Mouse (Mus musculus) forebrain, postnatal 0 days (tissue): ENCODE results near the gene Ephb4. TPM values are rescaled to one million over a fixed set of nuclear protein-coding genes. Genes with fewer than 3 reads are reported as not detected.
A peak's percentile ranks its signal among the peaks of the same experiment; 100 is the strongest.

Experiments used
- ATAC-seq: fragments of 200-750 bp; cut with Nextera tagmentation; 2 replicates; pipeline ENCODE4 v1.8.0; 2017; ENCODE audit warnings: mild to moderate bottlenecking, moderate library complexity
- DNase-seq: peaks from one replicate; pipeline ENCODE4 v3.0.0-alpha.2; 2015
- H3K27ac ChIP-seq: fragments of 300-500 bp; sonication (generic); 2 replicates; pipeline ENCODE4 v1.5.1; 2014; ENCODE audit warnings: low read depth, mild to moderate bottlenecking, antibody characterized with exemption, low read length, moderate library complexity, mixed read lengths
- H3K27me3 ChIP-seq: fragments of 300-500 bp; sonication (generic); 2 replicates; pipeline ENCODE4 v1.6.1; 2014; ENCODE audit warnings: mild to moderate bottlenecking, low read length, mixed read lengths; ENCODE audit not compliant: insufficient read depth
- H3K36me3 ChIP-seq: fragments of 300-500 bp; sonication (generic); 2 replicates; pipeline ENCODE4 v1.6.1; 2014; ENCODE audit warnings: mild to moderate bottlenecking, moderate library complexity; ENCODE audit not compliant: insufficient read depth
- H3K4me1 ChIP-seq: fragments of 300-500 bp; sonication (generic); 2 replicates; pipeline ENCODE4 v1.6.1; 2014; ENCODE audit warnings: antibody characterized with exemption; ENCODE audit not compliant: insufficient read depth
- H3K4me2 ChIP-seq: fragments of 300-500 bp; sonication (generic); 2 replicates; pipeline ENCODE4 v1.6.1; 2014; ENCODE audit warnings: low read depth, mild to moderate bottlenecking, moderate library complexity
- H3K4me3 ChIP-seq: fragments of 300-500 bp; sonication (generic); 2 replicates; pipeline ENCODE4 v1.5.1; 2014; ENCODE audit warnings: low read depth, low read length, mixed read lengths
- H3K9ac ChIP-seq: fragments of 300-500 bp; sonication (generic); 2 replicates; pipeline ENCODE4 v1.6.1; 2014; ENCODE audit warnings: mild to moderate bottlenecking
- H3K9me3 ChIP-seq: fragments of 300-500 bp; sonication (generic); 2 replicates; pipeline ENCODE4 v1.6.1; 2016; ENCODE audit warnings: low read length
- CTCF ChIP-seq: sonication (generic); IDR thresholded peaks from 2 replicates; pipeline ENCODE4 v1.5.1; 2016; ENCODE audit warnings: antibody characterized with exemption, control low read depth, low read depth
- whole genome bisulfite sequencing: fragments of 180-500 bp; shearing (Covaris S2); extraction: QIAGEN DNeasy Blood & Tissue Kit; methylation state at CpG from one replicate; pipeline ENCODE4 v1.1.7; 2014; 5-methylcytosine and 5-hydroxymethylcytosine counted together
- polyA plus RNA-seq: library from polyadenylated mRNA; unstranded; fragments of >200 nt; fragmentation: Nextera tagmentation; extraction: Ambion mirVana; gene quantifications from 2 replicates; pipeline ENCODE4 v1.2.1, GENCODE M21; 2015
- total RNA-seq: library from RNA; depleted of rRNA; stranded (reverse); fragments of >200 nt; gene quantifications from 2 replicates; pipeline ENCODE4 v1.2.3, GENCODE M21; 2014

Ephb4 gene
- total and polyA plus RNA-seq, 2 experiments from 2014 or later, result 4.9 to 12.7 TPM

DNA sequence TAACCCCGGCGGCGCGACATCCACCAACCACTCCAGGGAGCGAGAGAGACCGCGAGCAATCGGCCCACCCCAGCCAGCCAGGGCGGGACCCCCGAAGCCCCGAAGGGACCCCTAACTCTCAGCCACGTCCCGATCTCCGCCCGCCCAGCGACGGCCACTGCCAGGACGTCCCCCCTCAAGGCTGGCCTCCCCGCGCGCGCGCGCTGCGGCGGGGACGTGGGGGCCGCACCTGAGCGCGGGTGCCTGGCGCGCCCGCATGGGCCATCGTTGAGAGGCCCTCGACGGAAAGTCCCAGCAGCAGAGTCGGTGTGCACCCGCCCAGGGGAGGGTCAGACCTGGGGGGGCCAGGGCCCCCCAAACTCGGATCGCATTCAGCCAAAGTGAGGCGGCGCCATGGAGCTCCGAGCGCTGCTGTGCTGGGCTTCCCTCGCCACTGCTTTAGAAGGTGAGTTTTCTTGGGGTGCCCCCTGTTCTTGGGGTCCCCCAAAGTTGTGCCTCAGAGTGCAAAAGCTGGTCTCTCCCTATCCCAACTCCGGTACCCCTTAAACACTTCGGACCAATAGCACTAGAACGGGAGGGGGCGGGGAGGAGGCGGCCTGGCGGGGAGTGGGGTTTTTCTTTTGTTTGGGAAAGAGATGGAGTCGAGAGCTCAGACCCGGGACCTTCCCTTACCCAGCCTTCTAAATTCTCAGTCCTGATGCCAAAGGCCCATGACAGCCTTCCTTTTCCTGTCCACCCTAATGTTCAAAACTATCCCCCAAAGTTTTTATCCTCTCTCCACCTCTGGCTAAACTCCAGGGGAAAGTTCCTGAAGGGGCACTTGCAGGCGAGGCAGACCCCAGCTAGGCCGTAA is 522 bp downstream of the Ephb4 start:
- peak overlapping the region; percentile 65 for H3K4me3 ChIP-seq

DNA sequence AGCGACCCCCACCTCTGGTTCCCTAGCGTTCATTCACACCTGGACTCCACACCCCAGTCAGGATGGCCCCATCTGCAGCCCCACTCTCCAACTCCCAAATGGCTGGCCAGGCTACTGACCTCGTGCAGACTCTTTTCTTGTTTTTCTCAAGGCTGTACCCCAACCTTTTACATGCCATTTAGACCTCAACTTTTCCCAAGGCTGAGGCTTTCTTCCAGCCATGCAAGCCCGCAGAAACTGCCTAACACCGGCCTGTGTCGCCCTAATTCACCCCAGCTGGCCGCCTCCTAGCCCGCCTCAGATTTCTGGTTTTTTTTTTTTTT is 1.1 kb downstream of the Ephb4 start:
- no peaks in the 10 kb centered on the region for H3K9me3 ChIP-seq
- H3K4me1 ChIP-seq, result peaks cover 13% of the 10 kb centered on the region
- peaks cover 15% of the 10 kb centered on the region for H3K27me3 ChIP-seq
- H3K4me3 ChIP-seq, result peak overlapping the region; percentile 65
- H3K9ac ChIP-seq, result peak overlapping the region; percentile 62; the same call in 1 of the 2 replicates
- ATAC-seq (no peak), DNase-seq (no peak)
- peak overlapping the region; percentile 94 for H3K4me2 ChIP-seq
- H3K27ac ChIP-seq, result no peak overlapping the region
- H3K36me3 ChIP-seq, result 0 out of 2 replicates have a peak, but pooled peaks cover 6% of the 10 kb centered on the region
- no peak for TF ChIP-seq CTCF
- 6% methylated on average over 8 of the region's 8 CpGs for WGBS

More for the DNA sequence above, 522 bp downstream of the Ephb4 start:
- Histone ChIP-seq H3K27ac (peak overlapping the region; percentile 40; the same call in 1 of the 2 replicates), H3K4me1 (peaks cover 13% of the 10 kb centered on the region), H3K27me3 (peaks cover 15% of the 10 kb centered on the region), H3K4me2 (peak overlapping the region; percentile 94), H3K9me3 (no peaks in the 10 kb centered on the region), H3K9ac (peak overlapping the region; percentile 62), H3K36me3 (0 out of 2 replicates have a peak, but pooled peaks cover 6% of the 10 kb centered on the region)
- TF ChIP-seq CTCF, result no peak
- ATAC-seq (peak; percentile 74), DNase-seq (no peak)
- WGBS, result 3% methylated on average over 50 of the region's 55 CpGs

DNA sequence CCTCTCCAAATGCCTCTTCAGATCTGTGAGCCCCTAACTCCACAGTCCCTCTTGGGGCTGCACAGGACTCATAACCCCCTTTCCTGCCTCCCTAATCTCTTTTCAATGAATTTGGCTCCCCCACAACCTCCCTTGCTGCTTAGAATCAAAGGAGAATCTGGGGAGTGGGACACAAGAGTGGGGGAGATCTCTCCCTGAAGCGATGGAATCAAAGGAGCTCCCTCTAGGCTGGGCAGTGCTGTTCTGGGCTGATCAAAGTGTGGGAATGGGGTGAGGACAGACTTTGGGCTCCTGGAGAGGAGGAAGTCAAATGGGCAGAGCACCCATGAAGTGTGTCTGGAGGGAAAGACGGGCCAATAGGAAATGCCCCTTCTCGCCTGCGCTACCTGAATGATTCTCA is 1.5 kb downstream of the Ephb4 start:
- H3K4me2 ChIP-seq, result peak overlapping the region; percentile 94
- ATAC-seq, result no peak
- WGBS, result 12% methylated on average over 4 of the region's 4 CpGs
- 0 out of 2 replicates have a peak overlapping the region, but pooled peaks have one; percentile 62 for H3K9ac ChIP-seq
- H3K9me3 ChIP-seq, result no peaks in the 10 kb centered on the region
- peaks cover 13% of the 10 kb centered on the region for H3K4me1 ChIP-seq
- no peak for DNase-seq
- peaks cover 15% of the 10 kb centered on the region for H3K27me3 ChIP-seq
- no peak for TF ChIP-seq CTCF
- H3K27ac ChIP-seq, result no peak overlapping the region
- 0 out of 2 replicates have a peak, but pooled peaks cover 6% of the 10 kb centered on the region for H3K36me3 ChIP-seq
- H3K4me3 ChIP-seq, result peak overlapping the region; percentile 7; the same call in 1 of the 2 replicates

DNA sequence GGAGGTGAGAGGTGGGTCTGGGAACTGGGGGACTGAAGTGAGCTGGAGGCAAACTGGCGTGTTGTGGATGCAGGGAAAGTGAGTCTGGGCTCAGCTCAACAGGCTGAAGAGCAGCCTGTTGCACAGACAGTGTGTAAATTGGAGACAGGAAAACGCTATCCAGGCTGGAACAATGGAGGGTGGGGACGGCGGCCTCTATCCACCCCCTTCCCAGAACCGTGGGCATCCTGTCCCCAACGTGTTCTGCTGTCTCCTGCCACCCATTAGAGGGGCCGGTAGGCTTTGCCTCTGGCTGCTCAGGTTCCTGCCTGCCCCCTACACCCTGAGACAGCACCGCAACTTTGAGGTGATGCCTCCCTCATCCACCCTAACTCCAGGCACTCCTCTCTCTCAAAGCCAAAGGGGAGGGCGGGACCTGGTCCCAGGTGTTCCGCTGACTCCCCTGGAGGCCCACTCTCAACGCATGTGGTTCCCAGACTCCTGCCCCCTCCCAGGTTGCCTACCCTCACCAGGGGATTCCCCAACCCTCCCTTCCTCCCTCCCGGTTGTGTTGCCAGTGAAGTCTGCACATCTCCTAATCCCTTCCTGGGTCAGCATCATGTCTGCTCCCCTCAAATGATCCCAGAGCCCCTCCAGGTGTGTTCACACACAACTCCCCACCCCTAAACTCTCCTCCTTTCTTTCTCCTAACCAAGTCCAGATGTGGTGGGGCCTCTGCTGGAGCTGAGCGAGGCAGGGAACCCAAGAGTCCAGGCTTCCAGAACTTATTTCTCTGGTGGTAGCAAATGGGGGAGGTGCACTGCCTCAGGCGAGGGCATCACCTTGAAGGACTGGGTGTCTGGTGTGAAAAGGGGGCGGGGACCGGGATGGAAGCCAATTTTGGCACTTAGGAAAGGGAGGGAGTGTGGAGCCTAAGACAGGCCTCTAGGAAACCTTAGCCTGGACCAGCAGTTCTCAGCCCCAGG is 2.4 kb downstream of the Ephb4 start:
- Histone ChIP-seq H3K9ac (0 out of 2 replicates have a peak overlapping the region, but pooled peaks have one; percentile 14), H3K9me3 (no peaks in the 10 kb centered on the region), H3K36me3 (0 out of 2 replicates have a peak, but pooled peaks cover 6% of the 10 kb centered on the region), H3K27ac (no peak overlapping the region), H3K4me1 (peaks cover 13% of the 10 kb centered on the region), H3K4me3 (0 out of 2 replicates have a peak overlapping the region, but pooled peaks have one; percentile 7), H3K27me3 (peaks cover 15% of the 10 kb centered on the region), H3K4me2 (peak overlapping the region; percentile 94)
- DNase-seq (no peak), ATAC-seq (no peak)
- TF ChIP-seq CTCF, result no peak
- 24% methylated on average over 16 of the region's 16 CpGs for WGBS

DNA sequence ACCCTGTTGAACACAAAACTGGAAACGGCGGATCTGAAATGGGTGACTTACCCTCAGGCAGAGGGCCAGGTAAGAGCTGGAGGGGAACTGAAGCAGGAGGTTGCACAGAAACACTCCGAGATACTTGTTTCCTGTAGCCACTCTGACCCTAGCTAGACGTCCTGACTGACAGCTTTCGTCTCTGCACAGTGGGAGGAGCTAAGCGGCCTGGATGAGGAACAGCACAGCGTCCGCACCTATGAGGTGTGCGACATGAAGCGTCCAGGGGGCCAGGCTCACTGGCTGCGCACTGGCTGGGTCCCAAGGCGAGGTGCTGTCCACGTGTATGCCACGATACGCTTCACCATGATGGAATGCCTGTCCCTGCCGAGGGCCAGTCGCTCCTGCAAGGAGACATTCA is 4.2 kb downstream of the Ephb4 start:
- Histone ChIP-seq H3K27ac (no peak overlapping the region), H3K27me3 (peaks cover 5% of the 10 kb centered on the region), H3K4me1 (peaks cover 6% of the 10 kb centered on the region), H3K9ac (no peak overlapping the region), H3K9me3 (no peaks in the 10 kb centered on the region), H3K36me3 (0 out of 2 replicates have a peak, but pooled peaks cover 6% of the 10 kb centered on the region), H3K4me3 (no peak overlapping the region), H3K4me2 (no peak overlapping the region)
- ATAC-seq, result no peak
- DNase-seq, result no peak
- WGBS, result 87% methylated on average over 17 of the region's 17 CpGs
- no peak for TF ChIP-seq CTCF

DNA sequence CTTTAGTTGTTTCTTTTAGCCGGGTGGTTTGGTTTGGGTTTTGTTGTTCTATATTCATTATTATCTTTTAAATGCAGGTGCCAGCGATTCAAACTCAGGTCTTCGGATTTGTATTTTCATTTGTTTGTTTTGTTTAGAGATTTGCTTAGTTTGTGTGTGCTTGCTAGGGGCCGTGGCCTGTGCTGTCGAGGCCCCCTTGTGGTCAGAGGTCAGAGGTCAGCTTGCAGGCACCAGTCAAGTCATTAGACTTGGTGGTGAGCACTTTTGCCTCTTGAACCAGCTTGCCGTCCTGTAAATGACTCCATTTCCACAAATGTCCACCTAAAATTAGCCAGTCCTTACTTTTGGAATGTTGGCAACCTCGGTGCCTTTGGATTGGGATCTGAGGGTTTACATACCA is 8.5 kb downstream of the Ephb4 start:
- H3K27ac ChIP-seq, result no peak overlapping the region
- H3K4me1 ChIP-seq, result no peaks in the 10 kb centered on the region
- H3K4me2 ChIP-seq, result no peak overlapping the region
- no peak for DNase-seq
- no peaks in the 10 kb centered on the region for H3K9me3 ChIP-seq
- H3K27me3 ChIP-seq, result no peaks in the 10 kb centered on the region
- TF ChIP-seq CTCF, result peak; percentile 14; the same call in 1 of the 2 replicates
- H3K4me3 ChIP-seq, result no peak overlapping the region
- WGBS, result 51% methylated on average over 7 of the region's 7 CpGs
- H3K36me3 ChIP-seq, result peaks cover 21% of the 10 kb centered on the region
- H3K9ac ChIP-seq, result no peak overlapping the region
- ATAC-seq, result no peak
